Mouse (Mus musculus): ENCODE measurements around the gene Gatc.
A peak's percentile ranks its signal among the peaks of the same experiment; 100 is the strongest.

GRCm38 (mm10) chr5:115375436-115375835 lies 34.5 kb upstream of the Gatc start:
- TF ChIP-seq EP300 (IDR thresholded peaks at IDR 0.05; ENCODE audit: insufficient read depth, low read depth, low read length) (no peak), CTCF (IDR thresholded peaks at IDR 0.05; ENCODE audit: low read depth, low read length) (peak; percentile 57)
